Mouse (Mus musculus): ENCODE results near the gene Ndufaf2.
A peak's percentile ranks its signal among the peaks of the same experiment; 100 is the strongest.

Ndufaf2 gene

GRCm38 (mm10) chr13:108138403-108138977 is 19.9 kb downstream of the Ndufaf2 start:
- no peak for DNase-seq

- no peak for DNase-seq
These were observed 22.8 kb downstream of the Ndufaf2 start for GRCm38 (mm10) chr13:108135617-108136016.

GRCm38 (mm10) chr13:108132031-108132819 is 26.2 kb downstream of the Ndufaf2 start:
- peak; percentile 58 to 69 for DNase-seq

GRCm38 (mm10) chr13:108130737-108131136 is 27.7 kb downstream of the Ndufaf2 start:
- DNase-seq: no peak

DNA sequence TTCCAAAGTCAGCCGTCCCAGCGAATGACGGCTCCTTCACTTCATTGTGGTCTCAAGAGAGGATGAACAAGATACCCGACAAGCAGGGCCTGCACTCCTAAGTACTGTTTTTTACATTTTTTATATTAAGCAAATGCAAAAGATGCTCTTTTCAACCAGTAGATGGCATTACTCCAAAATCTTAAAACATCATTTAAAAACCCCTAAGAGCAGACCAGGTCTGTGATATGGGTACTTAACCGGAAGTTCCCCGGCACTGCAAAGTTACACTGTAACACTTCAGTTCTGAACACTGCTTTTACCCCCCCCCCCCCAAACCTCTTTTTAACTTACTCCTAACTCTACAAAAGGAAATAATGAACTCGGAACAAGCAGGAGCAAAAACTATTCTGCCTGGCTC is 29.4 kb downstream of the Ndufaf2 start:
- DNase-seq: no peak

GRCm38 (mm10) chr13:108127883-108128282 is 30.5 kb downstream of the Ndufaf2 start:
- no peak for DNase-seq

DNA sequence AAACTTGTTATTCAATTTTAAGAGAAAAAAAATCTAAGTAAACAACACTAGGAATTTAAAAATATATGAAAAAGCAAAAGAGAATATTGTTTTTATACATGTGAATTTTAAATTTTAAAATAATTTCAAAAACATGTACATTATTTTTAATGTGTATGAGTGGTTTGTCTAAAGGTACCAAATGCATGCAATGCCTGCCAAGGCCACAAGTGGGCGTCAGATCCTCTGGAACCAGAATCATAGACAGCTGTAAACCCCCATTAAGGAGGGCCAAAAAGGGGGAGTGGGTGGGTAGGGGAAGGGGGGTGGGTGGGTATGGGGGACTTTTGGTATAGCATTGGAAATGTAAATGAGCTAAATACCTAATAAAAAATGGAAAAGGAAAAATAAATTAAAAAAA is 31.3 kb downstream of the Ndufaf2 start:
- DNase-seq: peak; percentile 32 to 76

- no peak for DNase-seq
These were observed 32.2 kb downstream of the Ndufaf2 start for GRCm38 (mm10) chr13:108126246-108126645.

DNA sequence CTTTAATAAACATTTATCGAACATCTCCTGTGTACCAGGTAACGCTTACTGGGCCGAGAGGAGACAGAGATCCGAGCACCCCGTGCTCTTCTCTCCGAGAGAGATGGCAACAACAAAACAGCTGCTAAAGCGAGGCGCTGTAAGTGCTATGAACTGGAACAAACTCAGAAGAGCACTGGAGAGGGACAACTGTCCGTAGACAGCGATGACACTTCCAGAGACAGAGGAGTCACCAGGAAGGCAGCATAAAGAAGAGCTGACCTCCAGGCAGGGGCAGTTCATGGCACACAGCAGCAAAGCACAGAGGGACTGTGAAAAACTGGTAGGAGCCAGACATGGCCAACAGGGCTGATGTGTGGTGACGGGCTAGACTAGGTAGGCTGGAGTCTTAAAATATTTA is 34.3 kb downstream of the Ndufaf2 start:
- DNase-seq: no peak

DNA sequence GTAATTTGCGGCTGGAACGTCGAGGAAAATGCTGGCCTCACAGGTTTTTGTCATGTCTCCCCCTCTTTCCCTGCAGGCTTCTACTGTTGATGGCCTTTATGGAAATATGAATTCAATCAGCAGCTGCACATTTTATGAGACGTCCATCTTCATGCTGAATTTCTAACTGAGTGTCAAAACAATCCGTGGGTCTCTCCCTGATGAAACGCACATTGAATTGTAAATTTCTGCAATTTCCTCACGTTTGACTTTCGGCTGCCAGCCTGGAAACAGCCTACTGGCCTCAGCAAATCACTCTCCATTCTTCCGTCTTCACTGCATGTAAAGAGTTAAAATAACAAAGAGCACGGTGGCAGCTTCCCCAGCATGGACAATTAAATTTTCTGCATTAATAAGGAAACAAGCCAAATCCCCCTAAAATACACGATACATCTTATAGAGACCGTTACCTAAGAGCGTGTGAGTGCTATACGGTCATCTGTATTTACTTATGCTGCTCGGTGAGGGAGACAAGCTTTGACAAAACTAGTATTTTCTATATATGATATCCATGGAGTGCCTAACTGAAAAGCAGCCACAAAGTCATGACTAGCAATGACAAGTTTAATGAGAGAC is 35.2 kb downstream of the Ndufaf2 start:
- no peak for DNase-seq

DNA sequence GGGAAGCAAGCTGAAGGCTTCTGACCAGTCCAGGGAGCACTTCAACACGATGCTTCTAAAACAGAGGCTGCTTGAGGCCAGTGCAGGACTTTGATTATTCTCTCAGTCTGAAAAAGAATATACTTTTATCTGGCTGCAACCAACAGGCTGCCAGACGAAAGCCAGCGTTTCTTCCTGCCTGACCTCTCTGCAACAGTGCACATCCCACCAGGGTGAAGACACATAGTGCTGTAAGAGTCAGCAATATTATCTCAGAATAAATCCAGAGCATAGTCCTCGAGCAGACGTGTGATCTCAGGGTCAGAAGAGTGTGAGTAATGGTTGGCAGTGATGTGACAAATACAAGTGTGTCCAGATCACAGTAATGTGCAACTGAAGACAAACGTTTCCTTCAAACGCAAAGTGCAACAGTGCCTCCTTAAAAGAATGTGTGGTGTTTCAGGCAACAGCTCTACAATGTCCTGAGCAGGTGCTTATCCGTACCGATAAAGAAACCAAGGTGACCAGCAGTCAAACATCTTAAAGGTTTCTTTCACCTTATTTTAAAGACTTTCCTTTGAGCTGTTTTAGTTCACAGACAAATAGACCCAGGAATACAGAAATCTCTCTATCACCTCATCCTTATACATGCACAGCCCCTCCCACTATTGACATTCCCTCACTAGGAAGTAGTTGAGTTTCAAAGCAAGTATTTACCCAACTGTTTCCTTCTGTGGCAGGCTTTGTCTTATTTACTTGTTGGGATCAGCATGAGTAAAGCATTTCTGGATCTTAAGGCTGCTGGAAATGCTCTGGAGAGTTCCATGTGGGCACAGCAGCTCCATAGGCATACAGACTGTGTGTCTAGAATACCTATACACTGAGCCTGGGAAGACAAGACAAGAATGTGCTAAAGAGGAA is 38.8 kb downstream of the Ndufaf2 start:
- DNase-seq: no peak

DNA sequence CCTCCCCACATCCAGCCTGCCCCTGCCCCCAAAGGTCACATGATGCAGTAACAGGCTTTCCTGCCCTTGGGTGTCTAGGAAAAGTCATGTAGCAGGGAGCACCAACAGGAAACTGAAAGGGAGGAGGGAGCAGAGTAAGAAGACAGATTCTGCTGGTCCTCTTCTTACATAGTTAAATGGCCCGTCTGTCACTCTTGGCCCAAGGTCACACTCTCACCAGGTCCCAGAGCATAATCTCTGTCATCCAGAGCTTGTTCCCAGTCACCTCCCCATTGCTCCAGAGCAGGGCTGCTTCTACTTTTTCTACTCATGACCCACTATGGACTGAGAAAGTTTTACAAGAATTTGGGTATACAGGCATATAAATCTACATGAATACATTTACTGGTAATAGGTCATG is 40.2 kb downstream of the Ndufaf2 start:
- no peak for DNase-seq

- DNase-seq: no peak
These were observed 40.8 kb downstream of the Ndufaf2 start for GRCm38 (mm10) chr13:108117654-108118053.

- no peak for DNase-seq
These were observed 44.2 kb downstream of the Ndufaf2 start for GRCm38 (mm10) chr13:108114257-108114656.

GRCm38 (mm10) chr13:108113536-108113935 is 44.9 kb downstream of the Ndufaf2 start:
- DNase-seq: no peak

DNA sequence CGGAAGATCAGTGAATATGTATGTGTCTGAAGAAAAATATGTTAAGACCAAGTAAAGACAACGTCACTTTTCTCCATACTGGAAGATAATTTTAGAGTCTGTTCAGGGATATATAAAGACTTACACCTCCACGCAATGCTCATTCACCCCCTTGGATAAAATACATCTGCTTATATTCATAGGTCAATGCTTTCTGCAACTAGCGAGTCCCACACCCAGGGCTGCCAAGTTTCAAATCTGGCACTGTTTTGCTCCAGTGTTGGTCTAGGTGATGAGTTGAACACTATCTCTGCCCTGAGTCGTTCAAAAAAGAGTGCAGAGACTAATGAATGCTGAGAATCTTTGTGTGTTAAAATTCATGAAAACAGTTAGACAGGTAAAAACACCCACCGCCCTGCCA is 47.5 kb downstream of the Ndufaf2 start:
- no peak for DNase-seq

DNA sequence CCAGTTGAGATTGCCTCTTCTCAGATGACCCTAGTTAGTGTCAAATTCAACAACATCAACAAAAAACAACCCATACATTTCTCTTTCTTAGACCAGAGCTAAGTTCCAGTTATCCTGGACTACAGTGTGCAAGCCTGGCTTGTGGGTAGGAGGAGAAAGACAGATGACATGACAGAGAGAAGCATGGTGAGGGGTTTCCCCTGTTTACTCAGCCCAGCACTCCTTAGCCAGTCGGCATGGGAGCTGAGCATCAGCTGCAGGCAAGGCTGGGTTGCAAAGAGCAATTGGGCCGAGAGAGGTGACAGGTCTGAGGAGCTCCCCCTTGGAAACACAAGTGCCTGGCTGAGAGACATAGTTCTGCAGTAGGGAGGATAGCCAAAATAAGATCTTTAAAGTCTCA is 57.7 kb downstream of the Ndufaf2 start:
- DNase-seq: no peak

DNA sequence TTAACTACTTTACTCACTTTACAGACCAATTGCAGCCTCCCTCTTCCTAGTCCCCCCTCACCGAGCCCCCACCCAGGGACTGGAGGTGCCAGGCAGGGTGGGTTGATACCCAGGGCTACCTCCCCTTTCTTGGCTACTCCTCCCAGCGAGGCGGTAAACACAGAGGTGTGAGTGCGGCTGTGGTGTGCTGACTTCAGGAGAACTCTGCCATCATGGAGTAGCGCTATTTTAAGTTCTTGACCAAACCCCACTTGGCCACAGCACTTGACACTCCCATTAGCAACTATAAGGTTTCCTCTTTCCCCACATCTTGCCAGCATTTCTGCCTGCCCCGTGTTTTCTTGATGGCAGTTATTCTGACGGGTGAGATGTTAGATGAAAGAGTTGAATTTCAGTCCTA is 62.0 kb downstream of the Ndufaf2 start:
- no peak for DNase-seq

DNA sequence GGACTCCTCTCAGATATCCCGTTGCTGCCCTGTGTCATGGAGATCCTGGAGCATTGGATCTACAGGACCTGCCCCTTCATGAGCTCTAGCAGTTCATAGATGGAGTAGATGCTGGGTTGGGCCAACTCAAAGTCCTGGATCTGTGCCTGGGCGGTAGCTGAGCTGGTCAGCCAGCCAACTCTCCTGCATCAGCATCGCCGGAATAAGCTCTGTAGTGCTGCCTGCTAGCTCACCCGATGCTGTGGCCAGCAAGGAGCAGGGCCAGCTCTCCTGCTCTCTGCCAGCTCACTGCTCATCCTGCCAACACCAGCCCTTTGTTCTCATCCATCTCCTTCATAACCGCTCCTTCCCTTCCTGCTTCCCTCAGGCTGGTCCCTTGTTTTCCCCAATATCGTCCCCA is 62.8 kb downstream of the Ndufaf2 start:
- no peak for DNase-seq

GRCm38 (mm10) chr13:108094681-108095080 is 63.7 kb downstream of the Ndufaf2 start:
- no peak for DNase-seq

DNA sequence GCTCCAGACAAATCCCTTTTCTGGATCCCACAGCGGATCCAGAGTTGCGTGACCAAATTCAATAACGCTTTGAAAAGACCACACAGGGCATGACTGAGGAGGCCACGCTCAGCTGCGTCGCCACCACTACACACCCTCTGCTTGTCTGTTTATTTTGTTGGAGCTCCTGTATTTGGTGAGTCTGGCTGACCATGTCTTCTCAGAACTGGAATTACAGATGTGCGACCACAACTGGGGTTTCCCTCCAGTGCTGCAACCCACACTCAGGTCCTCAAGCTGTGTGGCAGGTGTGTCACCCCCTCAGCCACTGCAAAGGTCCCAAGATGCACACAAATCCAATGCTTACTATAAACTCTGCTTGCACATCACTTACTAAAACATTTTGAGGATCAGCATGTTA is 66.1 kb downstream of the Ndufaf2 start:
- no peak for DNase-seq

GRCm38 (mm10) chr13:108086724-108087123 is 71.7 kb downstream of the Ndufaf2 start:
- DNase-seq: no peak

DNA sequence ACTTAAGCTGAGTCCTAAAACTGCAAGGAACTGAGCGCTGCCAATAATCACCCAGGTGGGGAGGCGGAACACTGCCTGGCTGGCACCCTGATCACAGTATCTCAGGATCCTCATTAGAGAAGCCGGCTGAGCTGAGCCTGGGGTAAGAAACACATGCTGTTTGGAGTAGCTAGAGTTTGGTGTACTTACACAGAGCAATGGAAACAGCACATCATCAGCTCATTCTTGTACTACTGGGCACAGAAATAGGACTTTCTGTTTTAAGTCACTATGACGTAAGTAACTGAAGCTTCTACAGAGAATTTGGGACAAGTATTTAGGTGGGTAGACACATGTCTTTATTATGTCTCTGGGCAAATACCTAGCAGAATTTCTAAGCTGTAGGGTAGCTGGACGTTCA is 72.4 kb downstream of the Ndufaf2 start:
- no peak for DNase-seq
